ENCODE assay signal across 8 mouse cellular contexts in the genomic region with DNA sequence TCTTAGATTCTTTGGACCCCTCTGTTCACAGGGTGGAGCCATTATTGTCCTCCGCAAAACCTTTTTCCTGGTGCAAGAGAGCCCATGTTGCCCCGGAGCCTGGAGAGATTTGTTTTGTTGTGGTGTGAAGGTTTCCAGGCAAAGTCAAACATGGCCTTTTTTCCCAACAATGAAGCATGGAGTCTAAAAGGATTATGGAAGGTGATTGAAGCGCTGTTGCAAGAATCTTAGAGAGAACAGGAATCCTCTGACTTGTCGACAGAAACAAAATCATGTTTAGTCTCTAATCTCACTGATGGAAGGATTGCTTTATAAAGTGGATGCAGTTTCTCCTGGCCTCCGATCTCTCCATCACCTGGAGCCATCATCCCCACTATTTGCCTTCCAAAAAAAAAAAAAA. TPM values are rescaled to one million over a fixed set of nuclear protein-coding genes. Genes with fewer than 3 reads are reported as not detected.
A peak's percentile ranks its signal among the peaks of the same experiment; 100 is the strongest.
DNase-seq lines count a peak whose midpoint lies in the region; ATAC-seq and TF ChIP-seq lines count a peak whose summit lies in the region.

Gene Syne1, minus strand, starts transcription at position 101 of the 400 bp plus-strand sequence.

- WGBS in kidney, postnatal 0 days, result 88% methylated on average over 5 of the region's 5 CpGs
- WGBS in midbrain, embryonic 12.5 days, result 46% methylated on average over 5 of the region's 5 CpGs

- H3K4me2 ChIP-seq in kidney, postnatal 0 days (ENCODE audit: low read length), result peak within 1 kb of the TSS; percentile 84
- H3K4me2 ChIP-seq in midbrain, embryonic 12.5 days (replicated peaks), result peak within 1 kb of the TSS; percentile 91

- no peak for DNase-seq in kidney, postnatal 0 days (ENCODE audit: low spot score)
- DNase-seq in kidney, adult 11 months, result no peak
- DNase-seq in brain, embryonic 14.5 days (ENCODE audit: low read depth), result peak; percentile 2
- no peak for DNase-seq in gonadal fat pad, adult 2 months (ENCODE audit: low read depth)
- DNase-seq in layer of hippocampus, postnatal 10 days (ENCODE audit: low spot score in 2 of 2), result no peak
- no peak for DNase-seq in cerebellum, adult 9-10 months
- DNase-seq in natural killer cell, adult 2 months (ENCODE audit: low spot score in 2 of 2), result no peak

- H3K9ac ChIP-seq in kidney, postnatal 0 days (ENCODE audit: low read depth, low read length), result peak within 1 kb of the TSS; percentile 42
- peak within 1 kb of the TSS; percentile 66 for H3K9ac ChIP-seq in midbrain, embryonic 12.5 days (replicated peaks)

- no peaks in the 10 kb centered on the region for H3K4me1 ChIP-seq in kidney, postnatal 0 days (replicated peaks; ENCODE audit: insufficient read depth, low read length)
- peaks cover 10% of the 10 kb centered on the region for H3K4me1 ChIP-seq in midbrain, embryonic 12.5 days

- no peak for TF ChIP-seq CTCF in kidney, postnatal 0 days (IDR thresholded peaks at IDR 0.05; ENCODE audit: low read depth)
- no peak for TF ChIP-seq CTCF in brain, embryonic 14.5 days (IDR thresholded peaks at IDR 0.05; ENCODE audit: borderline replicate concordance, extremely low read depth, insufficient read depth, insufficient read length)

- ATAC-seq in kidney, postnatal 0 days (replicated peaks; ENCODE audit: low FRiP score, low read depth), result no peak
- no peak for ATAC-seq in midbrain, embryonic 12.5 days (ENCODE audit: low FRiP score, low read depth)

- H3K27me3 ChIP-seq in kidney, postnatal 0 days (ENCODE audit: insufficient read depth, low read length), result 0 out of 2 replicates have a peak, but pooled peaks cover 2% of the 10 kb centered on the region
- H3K27me3 ChIP-seq in midbrain, embryonic 12.5 days, result peaks cover 14% of the 10 kb centered on the region

- H3K4me3 ChIP-seq in kidney, postnatal 0 days (replicated peaks; ENCODE audit: low read depth, low read length), result peak within 1 kb of the TSS; percentile 42
- H3K4me3 ChIP-seq in midbrain, embryonic 12.5 days, result peak within 1 kb of the TSS; percentile 62

- no peak for TF ChIP-seq POLR2A in brain, embryonic 14.5 days (IDR thresholded peaks at IDR 0.05; ENCODE audit: borderline replicate concordance, extremely low read depth, insufficient read depth, insufficient read length, poor library complexity, severe bottlenecking)

- H3K36me3 ChIP-seq in kidney, postnatal 0 days (ENCODE audit: insufficient read depth, low read length), result no peaks in the 10 kb centered on the region
- H3K36me3 ChIP-seq in midbrain, embryonic 12.5 days, result no peaks in the 10 kb centered on the region

- no peaks in the 10 kb centered on the region for H3K9me3 ChIP-seq in kidney, postnatal 0 days (replicated peaks; ENCODE audit: low read length)
- H3K9me3 ChIP-seq in midbrain, embryonic 12.5 days, result no peaks in the 10 kb centered on the region

- no peak within 1 kb of the TSS for H3K27ac ChIP-seq in kidney, postnatal 0 days
- H3K27ac ChIP-seq in midbrain, embryonic 12.5 days (replicated peaks), result peak within 1 kb of the TSS; percentile 15; the same call in 1 of the 2 replicates

RNA-seq across cellular contexts. Expression of gene Syne1, which starts in this region (rescaled TPM):
- polyA plus RNA-seq in kidney, postnatal 0 days (2015; fragmentation: Nextera tagmentation; extraction: Ambion mirVana), result 5.2 and 5.6 TPM in 2 replicates
- polyA plus RNA-seq in brain, embryonic 14.5 days (2012; rRNA removed), result 9.0 and 20.4 TPM in 2 replicates
- 29.8 and 38.2 TPM in 2 replicates for polyA plus RNA-seq in gonadal fat pad, adult 2 months (2012; rRNA removed)
- 100 to 1,000 TPM; 126 to 137 TPM for total RNA-seq in layer of hippocampus, postnatal 10 days (2021)
- 4.8 and 6.0 TPM in 2 replicates for polyA plus RNA-seq in midbrain, embryonic 12.5 days (2016; fragmentation: Nextera tagmentation; extraction: Ambion mirVana)
